27 mouse cellular contexts compared by ENCODE assay signal in genomic region chr10:95091086-95091485, GRCm38 (mm10).
A peak's percentile ranks its signal among the peaks of the same experiment; 100 is the strongest.
DNase-seq lines count a peak whose midpoint lies in the region; ATAC-seq and TF ChIP-seq lines count a peak whose summit lies in the region.
"Had no signal": no experiment of that assay in that cellular context is flagged by ENCODE, and none has a peak within 500 bp of the region (broad histone marks: within the 10 kb centered on the region; RNA-seq: fewer than 3 reads in every experiment).

No protein-coding gene starts in this region.

- TF ChIP-seq POLR2A in small intestine, adult 2 months (IDR thresholded peaks at IDR 0.05; ENCODE audit: low read depth, low read length) = no peak

- H3K36me3 ChIP-seq in kidney, postnatal 0 days (ENCODE audit: insufficient read depth, low read length) = no peaks in the 10 kb centered on the region
- no peaks in the 10 kb centered on the region for H3K36me3 ChIP-seq in small intestine, adult 2 months (ENCODE audit: control insufficient read depth, insufficient read depth, low read length)
- H3K36me3 ChIP-seq: heart, embryonic 13.5 days; hindbrain, embryonic 13.5 days; limb, embryonic 12.5 days; liver, embryonic 13.5 days; lung, embryonic 15.5 days; midbrain, embryonic 15.5 days had no signal

- H3K27ac ChIP-seq in kidney, postnatal 0 days = no peak overlapping the region
- H3K27ac ChIP-seq in small intestine, adult 2 months (ENCODE audit: insufficient read depth, low read depth, low read length) = 0 out of 2 replicates have a peak overlapping the region, but pooled peaks have one; percentile 45
- H3K27ac ChIP-seq: forebrain, embryonic 13.5 days; heart, adult 2 months; hindbrain, embryonic 13.5 days; limb, embryonic 12.5 days; liver, embryonic 13.5 days; lung, embryonic 15.5 days; midbrain, embryonic 15.5 days had no signal

- H3K9ac ChIP-seq in kidney, postnatal 0 days (ENCODE audit: low read depth, low read length) = no peak overlapping the region
- H3K9ac ChIP-seq: forebrain, embryonic 13.5 days; heart, embryonic 13.5 days; hindbrain, embryonic 13.5 days; limb, embryonic 12.5 days; liver, embryonic 13.5 days; lung, embryonic 15.5 days; midbrain, embryonic 15.5 days had no signal

- no peaks in the 10 kb centered on the region for H3K4me1 ChIP-seq in kidney, postnatal 0 days (replicated peaks; ENCODE audit: insufficient read depth, low read length)
- peaks cover 11% of the 10 kb centered on the region; the same call in 1 of the 2 replicates for H3K4me1 ChIP-seq in small intestine, adult 2 months (ENCODE audit: control insufficient read depth, insufficient read depth, insufficient read length, low read length)
- H3K4me1 ChIP-seq: liver, embryonic 13.5 days had no signal

- no peak for ATAC-seq in kidney, postnatal 0 days (replicated peaks; ENCODE audit: low FRiP score, low read depth)
- ATAC-seq: activated CD4-positive, CD25-positive, alpha-beta regulatory T cell, adult 4 months; forebrain, embryonic 13.5 days; inflammation-experienced regulatory T-cells, adult 6 months; midbrain, embryonic 15.5 days; Patski had no signal

- no peak overlapping the region for H3K4me2 ChIP-seq in kidney, postnatal 0 days (ENCODE audit: low read length)
- H3K4me2 ChIP-seq: forebrain, embryonic 13.5 days; heart, embryonic 13.5 days; hindbrain, embryonic 13.5 days; limb, embryonic 12.5 days; liver, embryonic 13.5 days; lung, embryonic 15.5 days; midbrain, embryonic 15.5 days had no signal

- WGBS in kidney, postnatal 0 days = 57% methylated on average over 6 of the region's 6 CpGs
- 35% methylated on average over 6 of the region's 6 CpGs for WGBS in small intestine, adult 2 months

- H3K9me3 ChIP-seq in kidney, postnatal 0 days (replicated peaks; ENCODE audit: low read length) = no peaks in the 10 kb centered on the region
- H3K9me3 ChIP-seq: forebrain, embryonic 13.5 days; heart, embryonic 13.5 days; hindbrain, embryonic 13.5 days; limb, embryonic 12.5 days; liver, embryonic 13.5 days; lung, embryonic 15.5 days; megakaryocyte, embryonic 14.5 days; midbrain, embryonic 15.5 days had no signal

- peak; percentile 61 for DNase-seq in kidney, postnatal 0 days (ENCODE audit: low spot score)
- DNase-seq in kidney, adult 18-20 months = no peak
- DNase-seq in lung, postnatal 10 days = peak; percentile 45
- DNase-seq in lung, adult 18-20 months = no peak
- DNase-seq in ZHBTc4 (ENCODE audit: low read depth, low spot score) = peak; percentile 50
- DNase-seq in urinary bladder, adult 18-20 months (ENCODE audit: low spot score in 2 of 2) = no peak
- DNase-seq: adrenal gland, postnatal 10 days; cerebellum, adult 18-20 months; cerebellum, postnatal 25 days; gastrocnemius, postnatal 36 days; heart, adult 2 months; kidney, postnatal 36 days; liver, embryonic 13.5 days; right cerebral cortex, postnatal 14 days; thymus, postnatal 14 days had no signal

- H3K4me3 ChIP-seq in kidney, postnatal 0 days (replicated peaks; ENCODE audit: low read depth, low read length) = no peak overlapping the region
- no peak overlapping the region for H3K4me3 ChIP-seq in small intestine, adult 2 months (ENCODE audit: low read depth, low read length)
- H3K4me3 ChIP-seq: forebrain, embryonic 13.5 days; heart, adult 2 months; heart, embryonic 13.5 days; hindbrain, embryonic 13.5 days; limb, embryonic 12.5 days; liver, embryonic 13.5 days; lung, embryonic 15.5 days; megakaryocyte, embryonic 14.5 days; midbrain, embryonic 15.5 days; myocyte had no signal

- peak; percentile 22; the same call in 1 of the 2 replicates for TF ChIP-seq CTCF in kidney, postnatal 0 days (IDR thresholded peaks at IDR 0.05; ENCODE audit: low read depth)
- TF ChIP-seq CTCF in small intestine, adult 2 months (IDR thresholded peaks at IDR 0.05; ENCODE audit: extremely low read depth, insufficient read length, insufficient replicate concordance, low read depth, low read length) = no peak

- no peaks in the 10 kb centered on the region for H3K27me3 ChIP-seq in kidney, postnatal 0 days (ENCODE audit: insufficient read depth, low read length)
- H3K27me3 ChIP-seq in small intestine, adult 2 months (ENCODE audit: control insufficient read depth, insufficient read depth, low read length) = no peaks in the 10 kb centered on the region
- H3K27me3 ChIP-seq: forebrain, embryonic 13.5 days; liver, embryonic 13.5 days; lung, embryonic 15.5 days; midbrain, embryonic 15.5 days; Patski had no signal

Comparison
In these comparisons a context has a peak if more than half of its experiments do, and no peak if none do; other contexts are left out.
1. DNase-seq: peak in kidney, postnatal 0 days (single experiment), lung, postnatal 10 days (single experiment) and ZHBTc4 (single experiment); none in kidney, adult 18-20 months (single experiment), lung, adult 18-20 months (0 of 2) and urinary bladder, adult 18-20 months (0 of 2).